Mouse (Mus musculus) embryonic facial prominence, embryonic 10.5 days (tissue): ENCODE results near the gene Ddt. TPM values are rescaled to one million over a fixed set of nuclear protein-coding genes. Genes with fewer than 3 reads are reported as not detected.
A peak's percentile ranks its signal among the peaks of the same experiment; 100 is the strongest.

Experiments
- DNase-seq: peaks from one replicate; pipeline ENCODE4 v3.0.0-alpha.2; 2017; ENCODE audit warnings: low spot score
- H3K27ac ChIP-seq: fragments of 300-500 bp; sonication (generic); replicated peaks from 2 replicates; pipeline ENCODE4 v1.5.1; 2016; ENCODE audit warnings: mild to moderate bottlenecking
- H3K27me3 ChIP-seq: fragments of 300-500 bp; sonication (generic); replicated peaks from 2 replicates; pipeline ENCODE4 v1.6.1; 2016; ENCODE audit warnings: low read depth, mild to moderate bottlenecking; ENCODE audit not compliant: poor library complexity, severe bottlenecking
- H3K36me3 ChIP-seq: fragments of 300-500 bp; sonication (generic); replicated peaks from 2 replicates; pipeline ENCODE4 v1.6.1; 2016; ENCODE audit warnings: mild to moderate bottlenecking, moderate library complexity
- H3K4me1 ChIP-seq: fragments of 300-500 bp; sonication (generic); 2 replicates; pipeline ENCODE4 v1.6.1; 2016
- H3K4me3 ChIP-seq: fragments of 300-500 bp; sonication (generic); 2 replicates; pipeline ENCODE4 v1.5.1; 2016; ENCODE audit warnings: mild to moderate bottlenecking, moderate library complexity
- H3K9me3 ChIP-seq: fragments of 300-500 bp; sonication (generic); 2 replicates; pipeline ENCODE4 v1.6.1; 2016; ENCODE audit warnings: mild to moderate bottlenecking
- WGBS: fragments of 180-500 bp; shearing (Covaris S2); methylation state at CpG from one replicate; pipeline ENCODE4 v1.1.7; 2016; 5-methylcytosine and 5-hydroxymethylcytosine counted together
- polyA plus RNA-seq: library from polyadenylated mRNA; unstranded; fragments of >200 nt; fragmentation: Nextera tagmentation; extraction: Ambion mirVana; gene quantifications from 2 replicates; pipeline ENCODE4 v1.2.1, GENCODE M21; 2016

The Ddt gene
- polyA plus RNA-seq, 1 experiment from 2014 or later = 103 TPM

- peak overlapping the region; percentile 84 for H3K27ac ChIP-seq
- no peaks in the 10 kb centered on the region for H3K27me3 ChIP-seq
- peak; percentile 82 for DNase-seq
- H3K4me1 ChIP-seq = peaks cover 21% of the 10 kb centered on the region
- H3K9me3 ChIP-seq = no peaks in the 10 kb centered on the region
- peaks cover 26% of the 10 kb centered on the region for H3K36me3 ChIP-seq
- 1% methylated on average over 27 of the region's 27 CpGs for WGBS
- H3K4me3 ChIP-seq = peak overlapping the region; percentile 84
Observed at GRCm38 (mm10) chr10:75764519-75765473, 8.4 kb downstream of the Ddt start.

- peak within 1 kb of the TSS; percentile 84 for H3K27ac ChIP-seq
- no peaks in the 10 kb centered on the region for H3K9me3 ChIP-seq
- H3K4me3 ChIP-seq = peak within 1 kb of the TSS; percentile 84
- H3K36me3 ChIP-seq = peaks cover 35% of the 10 kb centered on the region
- no peaks in the 10 kb centered on the region for H3K27me3 ChIP-seq
- under 1% methylated on average over 61 of the region's 61 CpGs for WGBS
- peaks cover 21% of the 10 kb centered on the region for H3K4me1 ChIP-seq
- peak; percentile 98 for DNase-seq
Observed at GRCm38 (mm10) chr10:75763682-75764518, 9.3 kb downstream of the Ddt start, which contains the start of gene Cabin1. Gene Cabin1 (minus strand): TSS chr10:75764341.

DNA sequence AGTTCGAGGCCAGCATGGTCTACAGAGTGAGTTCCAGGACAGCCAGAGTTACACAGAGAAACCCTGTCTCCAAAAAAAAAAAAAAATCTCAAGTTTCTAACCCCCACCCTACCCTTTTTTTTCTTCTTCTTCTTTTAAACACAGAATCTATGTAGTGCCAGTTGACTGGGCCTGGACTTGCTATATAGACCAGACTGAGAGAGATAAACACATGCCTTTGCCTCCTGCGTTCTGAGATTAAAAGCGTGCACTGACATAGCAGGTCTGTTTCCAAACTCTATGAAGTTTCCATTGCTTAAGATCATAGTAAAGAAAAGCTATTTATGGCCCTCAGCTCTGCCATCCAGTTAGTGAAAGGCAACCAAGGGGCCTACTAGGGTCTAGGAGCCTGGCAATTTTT lies 10.8 kb downstream of the Ddt start:
- H3K4me3 ChIP-seq = peak overlapping the region; percentile 84; the same call in 1 of the 2 replicates
- 96% methylated on average over 3 of the region's 3 CpGs for WGBS

GRCm38 (mm10) chr10:75760311-75760710 lies 12.9 kb downstream of the Ddt start:
- Histone ChIP-seq H3K9me3 (no peaks in the 10 kb centered on the region), H3K4me3 (no peak overlapping the region), H3K4me1 (peaks cover 21% of the 10 kb centered on the region), H3K36me3 (peaks cover 64% of the 10 kb centered on the region), H3K27me3 (no peaks in the 10 kb centered on the region), H3K27ac (no peak overlapping the region)
- DNase-seq = no peak
- 93% methylated on average over 3 of the region's 3 CpGs for WGBS

More for the DNA sequence above, 10.8 kb downstream of the Ddt start:
- Histone ChIP-seq H3K9me3 (no peaks in the 10 kb centered on the region), H3K4me1 (peaks cover 21% of the 10 kb centered on the region), H3K27me3 (no peaks in the 10 kb centered on the region), H3K27ac (no peak overlapping the region), H3K36me3 (peaks cover 50% of the 10 kb centered on the region)
- no peak for DNase-seq

DNA sequence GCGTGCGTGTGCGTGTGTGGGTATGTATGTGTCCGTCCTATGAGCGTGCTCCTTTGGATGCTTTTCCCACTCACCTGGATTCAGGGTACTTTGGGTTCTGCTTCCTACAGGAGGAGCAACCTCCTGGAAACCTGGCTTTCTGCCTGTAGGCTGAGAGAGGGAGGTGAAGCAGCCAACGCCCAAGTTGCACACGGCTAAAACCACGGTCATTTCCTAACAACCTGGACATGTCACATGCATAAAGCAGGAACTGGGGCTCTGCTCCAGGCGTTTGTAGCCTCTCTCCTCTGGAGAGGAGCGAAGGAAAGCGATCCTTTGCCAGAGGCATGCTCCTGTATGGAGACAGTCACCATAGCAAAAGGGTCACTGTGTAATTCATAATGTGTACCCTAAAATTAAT lies 16.5 kb downstream of the Ddt start:
- WGBS = 94% methylated on average over 11 of the region's 11 CpGs
- Histone ChIP-seq H3K9me3 (no peaks in the 10 kb centered on the region), H3K4me3 (no peak overlapping the region), H3K4me1 (no peaks in the 10 kb centered on the region), H3K36me3 (peaks cover 92% of the 10 kb centered on the region), H3K27me3 (no peaks in the 10 kb centered on the region), H3K27ac (no peak overlapping the region)
- DNase-seq = no peak

GRCm38 (mm10) chr10:75744017-75744416 lies 29.2 kb downstream of the Ddt start:
- no peaks in the 10 kb centered on the region for H3K27me3 ChIP-seq
- H3K4me1 ChIP-seq = no peaks in the 10 kb centered on the region
- H3K4me3 ChIP-seq = no peak overlapping the region
- WGBS = 50% methylated on average over 3 of the region's 3 CpGs
- peaks cover 99% of the 10 kb centered on the region for H3K36me3 ChIP-seq
- no peak overlapping the region for H3K27ac ChIP-seq
- H3K9me3 ChIP-seq = no peaks in the 10 kb centered on the region
- peak; percentile 77 for DNase-seq

DNA sequence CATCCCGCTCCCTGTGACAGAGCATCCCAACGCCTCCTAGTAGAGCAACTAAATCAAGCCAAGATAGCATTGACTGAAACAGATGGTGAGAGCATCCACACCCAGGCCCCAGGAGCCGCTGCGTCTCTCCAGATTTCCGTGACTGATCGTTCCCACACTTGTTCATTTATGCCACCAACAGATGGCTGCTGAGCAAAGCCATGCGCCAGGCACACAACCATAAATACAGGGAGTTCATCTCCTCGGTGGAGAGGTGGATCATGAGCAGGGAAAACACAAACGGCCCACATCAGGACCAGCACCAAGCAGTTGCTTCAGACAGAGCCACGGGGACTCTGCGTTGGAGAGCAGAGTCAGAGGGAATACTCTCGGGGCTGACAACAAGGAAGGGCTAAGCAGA lies 29.8 kb downstream of the Ddt start:
- Histone ChIP-seq H3K9me3 (no peaks in the 10 kb centered on the region), H3K27me3 (no peaks in the 10 kb centered on the region), H3K27ac (no peak overlapping the region), H3K36me3 (peaks cover 99% of the 10 kb centered on the region), H3K4me3 (no peak overlapping the region), H3K4me1 (no peaks in the 10 kb centered on the region)
- no peak for DNase-seq
- WGBS = 94% methylated on average over 12 of the region's 12 CpGs

DNA sequence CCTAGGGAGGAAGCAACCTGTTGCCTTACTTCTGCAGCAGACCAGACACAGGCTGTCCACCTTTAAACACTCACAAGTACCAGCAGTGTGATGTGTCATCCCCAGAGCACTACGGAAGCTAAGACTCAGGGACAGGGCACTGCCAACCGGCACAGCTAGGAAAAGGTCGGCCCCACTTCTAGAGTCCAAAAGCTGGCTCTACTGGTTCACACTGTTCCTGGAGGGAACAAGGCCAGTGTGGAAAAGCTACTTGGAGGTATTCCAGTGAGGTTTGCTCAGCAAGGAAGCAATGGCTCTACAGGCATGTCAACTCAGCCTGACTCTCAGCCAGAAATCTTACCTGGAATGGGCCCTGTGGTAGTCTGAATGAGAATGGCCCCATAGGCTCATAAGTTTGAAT lies 32.3 kb downstream of the Ddt start:
- no peak overlapping the region for H3K27ac ChIP-seq
- H3K36me3 ChIP-seq = peaks cover 98% of the 10 kb centered on the region
- H3K4me1 ChIP-seq = no peaks in the 10 kb centered on the region
- no peaks in the 10 kb centered on the region for H3K9me3 ChIP-seq
- H3K27me3 ChIP-seq = no peaks in the 10 kb centered on the region
- no peak overlapping the region for H3K4me3 ChIP-seq
- no peak for DNase-seq
- 99% methylated on average over 3 of the region's 3 CpGs for WGBS

GRCm38 (mm10) chr10:75725449-75725848 lies 47.8 kb downstream of the Ddt start:
- WGBS = 93% methylated on average over 7 of the region's 7 CpGs
- H3K4me1 ChIP-seq = no peaks in the 10 kb centered on the region
- H3K4me3 ChIP-seq = no peak overlapping the region
- DNase-seq = no peak
- peaks cover 96% of the 10 kb centered on the region for H3K36me3 ChIP-seq
- no peak overlapping the region for H3K27ac ChIP-seq
- no peaks in the 10 kb centered on the region for H3K9me3 ChIP-seq
- no peaks in the 10 kb centered on the region for H3K27me3 ChIP-seq

Other genes with a start within 250 kb of the Ddt start
- 1.6 and 2.3 TPM in 2 replicates for gene Lrrc75b, start 213.1 kb downstream of the Ddt start, polyA plus RNA-seq
- 1.5 and 2.3 TPM in 2 replicates for gene Ggt1, start 211.8 kb downstream of the Ddt start, polyA plus RNA-seq
- 0.75 and 0.77 TPM in 2 replicates for gene Ggt5, start 184.1 kb downstream of the Ddt start, polyA plus RNA-seq
- 1.6 and 1.8 TPM in 2 replicates for gene Susd2, start 129.4 kb downstream of the Ddt start, polyA plus RNA-seq
- gene Cabin1, start 9.1 kb downstream of the Ddt start, polyA plus RNA-seq = 32.5 and 39.0 TPM in 2 replicates
- gene Gm20441, start 7.5 kb upstream of the Ddt start, polyA plus RNA-seq = not detected in 2 replicates
- gene Gstt3, start 8.0 kb upstream of the Ddt start, polyA plus RNA-seq = 2.4 and 4.3 TPM in 2 replicates
- gene Gstt1, start 25.2 kb upstream of the Ddt start, polyA plus RNA-seq = 3.0 and 4.3 TPM in 2 replicates
- 0.21 TPM in 1 of 2 replicates, not detected in the other for gene Gstt4, start 49.1 kb upstream of the Ddt start, polyA plus RNA-seq
- gene Gstt2, start 64.0 kb upstream of the Ddt start, polyA plus RNA-seq = 6.8 and 8.5 TPM in 2 replicates
- 3,361 and 3,650 TPM in 2 replicates for gene Mif, start 86.8 kb upstream of the Ddt start, polyA plus RNA-seq
- 2.3 and 3.0 TPM in 2 replicates for gene Derl3, start 120.0 kb upstream of the Ddt start, polyA plus RNA-seq
- 284 and 291 TPM in 2 replicates for gene Smarcb1, start 148.2 kb upstream of the Ddt start, polyA plus RNA-seq
- gene Chchd10, start 159.7 kb upstream of the Ddt start, polyA plus RNA-seq = 8.4 and 9.6 TPM in 2 replicates
- gene Mmp11, start 163.1 kb upstream of the Ddt start, polyA plus RNA-seq = 36.7 and 46.4 TPM in 2 replicates
- 0.29 and 0.56 TPM in 2 replicates for gene Gm867, start 167.3 kb upstream of the Ddt start, polyA plus RNA-seq
- 0.42 and 1.1 TPM in 2 replicates for gene Vpreb3, start 169.6 kb upstream of the Ddt start, polyA plus RNA-seq
- gene Gm5134, start 181.1 kb upstream of the Ddt start, polyA plus RNA-seq = 0.10 TPM in 1 of 2 replicates, not detected in the other